Mouse (Mus musculus) CH12.LX (cell line): ENCODE measurements at regions not wholly inside any gene's neighbourhood (a gene's known extent, or its start where the extent isn't known, plus 50 kb on each side); places are given as distances from the start of the nearest gene placed in this dataset.

Experiments used
- DNase-seq: peaks from one replicate; pipeline ENCODE4 v3.0.0-alpha.2; 2013; ENCODE audit errors: extremely low read depth
- H3K27ac ChIP-seq: 2 replicates; pipeline ENCODE4 v1.5.1; 2012; ENCODE audit warnings: low read depth, mild to moderate bottlenecking, control low read depth, moderate library complexity; ENCODE audit not compliant: insufficient read depth
- H3K27me3 ChIP-seq: replicated peaks from 2 replicates; pipeline ENCODE3; 2012; ENCODE audit warnings: inconsistent platforms
- H3K36me3 ChIP-seq, 2 experiments: replicated peaks in 1 of 2; 2 replicates each; pipeline versions ENCODE3 to v1.6.1; 2012; ENCODE audit warnings: inconsistent platforms in 1 of 2, low read length in 1 of 2, mild to moderate bottlenecking in 1 of 2, mixed read lengths in 1 of 2, moderate library complexity in 1 of 2; ENCODE audit not compliant: control insufficient read depth in 1 of 2, insufficient read depth in 1 of 2
- H3K4me1 ChIP-seq, 2 experiments: 2 replicates each; pipeline ENCODE4 v1.6.1; 2012; ENCODE audit warnings: inconsistent platforms in 1 of 2, moderate library complexity in 1 of 2; ENCODE audit not compliant: insufficient read depth in 2 of 2, control insufficient read depth in 1 of 2
- H3K4me2 ChIP-seq: 2 replicates; pipeline ENCODE4 v1.6.1; 2012; ENCODE audit warnings: low read depth, mild to moderate bottlenecking, control low read depth; ENCODE audit not compliant: poor library complexity, insufficient read depth, severe bottlenecking
- H3K4me3 ChIP-seq, 3 experiments: fragments of 150-350 bp in 1 of 3; sonication (generic) in 1 of 3; replicated peaks in 1 of 3; 2 replicates each; pipeline versions ENCODE3 to v1.5.1; 2011 to 2012; ENCODE audit warnings: low read depth in 2 of 3, low read length in 2 of 3, mild to moderate bottlenecking in 2 of 3, moderate library complexity in 2 of 3, control low read depth in 1 of 3, improper control_type of control experiment in 1 of 3, inconsistent platforms in 1 of 3, mixed read lengths in 1 of 3; ENCODE audit not compliant: poor library complexity in 1 of 3
- H3K79me2 ChIP-seq: replicated peaks from 2 replicates; pipeline ENCODE4 v1.6.1; 2012; ENCODE audit warnings: mild to moderate bottlenecking, moderate library complexity; ENCODE audit not compliant: control insufficient read depth, poor library complexity, insufficient read depth, severe bottlenecking; ENCODE audit errors: extremely low read depth
- H3K9ac ChIP-seq: 2 replicates; pipeline ENCODE4 v1.6.1; 2012; ENCODE audit warnings: low read depth, mild to moderate bottlenecking, control low read depth, moderate library complexity; ENCODE audit not compliant: insufficient read depth
- H3K9me3 ChIP-seq: replicated peaks from 2 replicates; pipeline ENCODE3; 2012; ENCODE audit warnings: low read length, inconsistent platforms, mixed read lengths
- BHLHE40 ChIP-seq: IDR thresholded peaks from 2 replicates; pipeline ENCODE4 v1.6.1; 2011; ENCODE audit warnings: mild to moderate bottlenecking, low read depth, low read length, improper control_type of control experiment
- CHD1 ChIP-seq: IDR thresholded peaks from 2 replicates; pipeline ENCODE4 v1.6.1; 2012; ENCODE audit warnings: low read depth, low read length, improper control_type of control experiment, inconsistent platforms
- CHD2 ChIP-seq: IDR thresholded peaks from 2 replicates; pipeline ENCODE4 v1.6.1; 2011; ENCODE audit warnings: low read length, improper control_type of control experiment
- CTCF ChIP-seq, 2 experiments: IDR thresholded peaks in 1 of 2; conservative IDR thresholded peaks in 1 of 2; 2 replicates each; pipeline ENCODE4 v1.5.1; 2011 to 2012; ENCODE audit warnings: low read depth in 2 of 2, low read length in 2 of 2, improper control_type of control experiment in 1 of 2, inconsistent platforms in 1 of 2, mild to moderate bottlenecking in 1 of 2, moderate library complexity in 1 of 2
- EP300 ChIP-seq: IDR thresholded peaks from 2 replicates; pipeline ENCODE4 v1.6.1; 2011; ENCODE audit warnings: low read length, improper control_type of control experiment
- HCFC1 ChIP-seq: IDR thresholded peaks from 2 replicates; pipeline ENCODE4 v1.6.1; 2012; ENCODE audit warnings: low read depth, mild to moderate bottlenecking, inconsistent platforms, low read length, improper control_type of control experiment
- JUN ChIP-seq: IDR thresholded peaks from 2 replicates; pipeline ENCODE4 v1.6.1; 2011; ENCODE audit warnings: low read depth, mild to moderate bottlenecking, low read length, improper control_type of control experiment, moderate library complexity; ENCODE audit not compliant: insufficient read depth
- JUND ChIP-seq: conservative IDR thresholded peaks from 2 replicates; pipeline ENCODE4 v1.6.1; 2011; ENCODE audit warnings: low read depth, low read length, improper control_type of control experiment
- MAX ChIP-seq: IDR thresholded peaks from 2 replicates; pipeline ENCODE4 v1.6.1; 2011; ENCODE audit warnings: low read length, improper control_type of control experiment
- MAZ ChIP-seq: IDR thresholded peaks from 2 replicates; pipeline ENCODE4 v1.6.1; 2012; ENCODE audit warnings: low read depth, mild to moderate bottlenecking, inconsistent platforms, low read length, improper control_type of control experiment, moderate library complexity
- MEF2A ChIP-seq: IDR thresholded peaks from 2 replicates; pipeline ENCODE4 v1.6.1; 2014; ENCODE audit warnings: low read depth, mild to moderate bottlenecking, inconsistent platforms, low read length, improper control_type of control experiment, borderline replicate concordance
- MXI1 ChIP-seq: IDR thresholded peaks from 2 replicates; pipeline ENCODE4 v1.6.1; 2011; ENCODE audit warnings: mild to moderate bottlenecking, low read depth, low read length, improper control_type of control experiment
- NELFE ChIP-seq: IDR thresholded peaks from 2 replicates; pipeline ENCODE4 v1.6.1; 2011; ENCODE audit warnings: low read depth, low read length, improper control_type of control experiment
- NRF1 ChIP-seq: IDR thresholded peaks from 2 replicates; pipeline ENCODE4 v1.6.1; 2014; ENCODE audit warnings: low read depth, mild to moderate bottlenecking, inconsistent platforms, low read length, improper control_type of control experiment, moderate library complexity
- PAX5 ChIP-seq: IDR thresholded peaks from 2 replicates; pipeline ENCODE4 v1.6.1; 2012; ENCODE audit warnings: low read length, inconsistent platforms, mixed read lengths
- POLR2A ChIP-seq: IDR thresholded peaks from 2 replicates; pipeline ENCODE4 v1.6.1; 2011; ENCODE audit warnings: low read depth, mild to moderate bottlenecking, improper control_type of control experiment, low read length
- POLR2AphosphoS2 ChIP-seq: IDR thresholded peaks from 2 replicates; pipeline ENCODE4 v1.6.1; 2011; ENCODE audit warnings: low read depth, low read length, improper control_type of control experiment
- RAD21 ChIP-seq: IDR thresholded peaks from 2 replicates; pipeline ENCODE4 v1.6.1; 2011; ENCODE audit warnings: low read depth, mild to moderate bottlenecking, low read length, improper control_type of control experiment, moderate library complexity
- RCOR1 ChIP-seq: conservative IDR thresholded peaks from 2 replicates; pipeline ENCODE4 v1.6.1; 2012; ENCODE audit warnings: low read depth, mild to moderate bottlenecking, inconsistent platforms, low read length, improper control_type of control experiment
- SIN3A ChIP-seq: IDR thresholded peaks from 2 replicates; pipeline ENCODE4 v1.6.1; 2012; ENCODE audit warnings: low read length, improper control_type of control experiment, inconsistent platforms
- TBP ChIP-seq: conservative IDR thresholded peaks from 2 replicates; pipeline ENCODE4 v1.6.1; 2011; ENCODE audit warnings: low read depth, low read length, improper control_type of control experiment
- TCF12 ChIP-seq: IDR thresholded peaks from 2 replicates; pipeline ENCODE4 v1.6.1; 2014; ENCODE audit warnings: low read depth, mild to moderate bottlenecking, inconsistent platforms, low read length, improper control_type of control experiment
- UBTF ChIP-seq: IDR thresholded peaks from 2 replicates; pipeline ENCODE4 v1.6.1; 2012; ENCODE audit warnings: low read depth, mild to moderate bottlenecking, inconsistent platforms, low read length, improper control_type of control experiment, moderate library complexity
- USF1 ChIP-seq: IDR thresholded peaks from 2 replicates; pipeline ENCODE4 v1.6.1; 2014; ENCODE audit warnings: low read depth, mild to moderate bottlenecking, inconsistent platforms, low read length, improper control_type of control experiment
- ZMIZ1 ChIP-seq: IDR thresholded peaks from 2 replicates; pipeline ENCODE4 v1.6.1; 2012; ENCODE audit warnings: low read depth, mild to moderate bottlenecking, inconsistent platforms, low read length, improper control_type of control experiment
- dilution Hi-C: fragments of 300-500 bp; cut with MboI; formaldehyde crosslinking; loops from 2 replicates; pipeline ENCODE4 v1.14.3; 2020; ENCODE audit warnings: low sequenced_read_pairs; ENCODE audit not compliant: extremely low pct_unique_long_range_greater_than_20kb, extremely low pct_ligation_motif_present
- in situ Hi-C: fragments of 300-500 bp; cut with MboI; formaldehyde crosslinking; loops from 3 replicates; pipeline ENCODE4 v1.14.3; 2019; ENCODE audit warnings: low sequenced_read_pairs, low pct_ligation_motif_present, low pct_unique_long_range_greater_than_20kb, mixed read lengths

DNA sequence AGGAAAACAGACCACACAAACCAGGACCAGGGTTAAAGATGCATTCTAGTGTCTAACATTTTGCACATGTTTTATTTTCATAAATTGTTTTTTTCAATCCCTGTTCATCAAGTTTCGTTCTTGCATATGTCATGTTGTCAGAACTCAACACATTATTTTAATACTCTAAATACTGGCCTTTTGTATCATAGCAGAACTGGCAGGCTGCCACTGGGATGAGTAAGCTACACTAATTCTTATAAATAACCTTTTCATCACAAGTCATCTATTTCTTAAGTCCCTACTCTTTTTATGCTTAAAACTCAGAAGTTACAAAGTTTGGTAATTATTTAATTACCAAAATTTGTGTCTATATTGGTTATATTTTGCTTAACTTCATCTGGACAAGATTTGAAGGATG is 148.4 kb upstream of the Mme start:
- Histone ChIP-seq H3K9ac (no peak overlapping the region), H3K36me3 (no peaks in the 10 kb centered on the region), H3K4me3 (no peak overlapping the region), H3K9me3 (peaks cover 14% of the 10 kb centered on the region), H3K79me2 (no peaks in the 10 kb centered on the region), H3K27ac (no peak overlapping the region), H3K4me2 (no peak overlapping the region), H3K4me1 (no peaks in the 10 kb centered on the region), H3K27me3 (no peaks in the 10 kb centered on the region)
- TF ChIP-seq TBP (no peak), UBTF (no peak), USF1 (no peak), BHLHE40 (no peak), NELFE (no peak), SIN3A (no peak), HCFC1 (no peak), NRF1 (no peak), ZMIZ1 (no peak), MXI1 (no peak), RCOR1 (no peak), CHD1 (no peak), CTCF (conservative IDR thresholded peaks at IDR 0.05 in 1 of 2, IDR thresholded peaks at IDR 0.05 in 1 of 2; ENCODE audit: low read depth in 2 of 2, low read length in 2 of 2) (no peak), MAZ (no peak)
- dilution Hi-C loops, result no loop called here
- no peak for DNase-seq
- in situ Hi-C loops, result no loop called here

DNA sequence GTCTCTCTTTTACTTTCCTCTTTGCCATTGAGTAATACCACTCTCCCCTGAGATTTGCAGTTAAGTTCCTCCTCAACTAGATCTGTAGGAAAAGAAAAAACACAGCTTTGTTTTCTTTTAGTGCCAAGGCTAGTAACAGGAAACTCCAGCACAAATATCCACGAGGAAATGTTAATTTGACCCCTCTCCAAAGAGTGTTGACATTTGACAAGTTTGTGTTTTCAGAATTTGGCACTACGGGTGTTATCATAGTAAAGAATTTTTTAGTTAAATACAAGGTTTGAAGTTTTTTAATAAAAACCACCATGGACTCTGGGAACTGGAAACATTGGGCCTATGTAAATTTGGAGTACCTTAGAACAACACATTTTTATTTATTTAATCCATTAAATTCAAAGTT is 126.1 kb upstream of the Mme start:
- no peak overlapping the region for H3K9ac ChIP-seq
- in situ Hi-C loops (no loop called here), dilution Hi-C loops (no loop called here)
- H3K79me2 ChIP-seq, result no peaks in the 10 kb centered on the region
- no peak for TF ChIP-seq POLR2AphosphoS2
- no peak for TF ChIP-seq MEF2A
- no peak for TF ChIP-seq POLR2A
- no peak for TF ChIP-seq BHLHE40
- TF ChIP-seq MAX, result no peak
- no peak for TF ChIP-seq PAX5
- no peak for TF ChIP-seq EP300
- no peak for TF ChIP-seq CHD2
- no peak for TF ChIP-seq CHD1
- TF ChIP-seq CTCF (conservative IDR thresholded peaks at IDR 0.05 in 1 of 2, IDR thresholded peaks at IDR 0.05 in 1 of 2; ENCODE audit: low read depth in 2 of 2, low read length in 2 of 2), result no peak
- TF ChIP-seq JUND, result no peak
- no peak for TF ChIP-seq JUN
- no peak for TF ChIP-seq RAD21
- TF ChIP-seq TCF12, result no peak
- TF ChIP-seq TBP, result no peak
- TF ChIP-seq, all 38 proteins: peak for 0
- H3K27me3 ChIP-seq, result no peaks in the 10 kb centered on the region
- no peak overlapping the region for H3K4me2 ChIP-seq
- no peaks in the 10 kb centered on the region for H3K4me1 ChIP-seq
- H3K9me3 ChIP-seq, result peaks cover 20% of the 10 kb centered on the region
- no peak overlapping the region for H3K4me3 ChIP-seq
- no peak for DNase-seq
- H3K27ac ChIP-seq, result no peak overlapping the region
- H3K36me3 ChIP-seq, result no peaks in the 10 kb centered on the region
